Mouse (Mus musculus): ENCODE data around the gene Gnat2. TPM values are rescaled to one million over a fixed set of nuclear protein-coding genes. Genes with fewer than 3 reads are reported as not detected.

Gnat2 gene
- not detected for polyA plus RNA-seq (2017; shearing (Covaris generic))

GRCm38 (mm10) chr3:108092536-108093115, at the start of gene Gnat2:
Gene Gnat2, plus strand, starts transcription at chr3:108092789.

GRCm38 (mm10) chr3:108044394-108045140, 48.0 kb upstream of the Gnat2 start, which contains the start of gene Gstm4:
Gene Gstm4, minus strand, starts transcription at chr3:108044894.

GRCm38 (mm10) chr3:108086470-108086979, 6.1 kb upstream of the Gnat2 start, which contains the start of gene Ampd2:
Gene Ampd2, minus strand, starts transcription at chr3:108086651.

GRCm38 (mm10) chr3:108145534-108146445, 53.2 kb downstream of the Gnat2 start, which contains the start of gene Gnai3:
Gene Gnai3, minus strand, starts transcription at chr3:108146146.

Other genes starting within 250 kb of the Gnat2 start
- gene Eps8l3, start 215.6 kb upstream of the Gnat2 start, polyA plus RNA-seq (2017; shearing (Covaris generic)) = not detected
- gene Gstm5, start 197.0 kb upstream of the Gnat2 start, polyA plus RNA-seq (2017; shearing (Covaris generic)) = not detected
- 0.93 TPM for gene Gstm7, start 161.0 kb upstream of the Gnat2 start, polyA plus RNA-seq (2017; shearing (Covaris generic))
- gene Gstm6, start 149.0 kb upstream of the Gnat2 start, polyA plus RNA-seq (2017; shearing (Covaris generic)) = not detected
- gene Gstm3, start 123.5 kb upstream of the Gnat2 start, polyA plus RNA-seq (2017; shearing (Covaris generic)) = not detected
- gene Gstm2, start 106.3 kb upstream of the Gnat2 start, polyA plus RNA-seq (2017; shearing (Covaris generic)) = not detected
- 3.0 TPM for gene Gstm1, start 74.8 kb upstream of the Gnat2 start, polyA plus RNA-seq (2017; shearing (Covaris generic))
- 9.9 TPM for gene Gstm4, start 47.9 kb upstream of the Gnat2 start, polyA plus RNA-seq (2017; shearing (Covaris generic))
- gene Ampd2, start 6.1 kb upstream of the Gnat2 start, polyA plus RNA-seq (2017; shearing (Covaris generic)) = 47.3 TPM
- 182 TPM for gene Gnai3, start 53.4 kb downstream of the Gnat2 start, polyA plus RNA-seq (2017; shearing (Covaris generic))
- gene Gpr61, start 62.1 kb downstream of the Gnat2 start, polyA plus RNA-seq (2017; shearing (Covaris generic)) = not detected
- gene Amigo1, start 93.5 kb downstream of the Gnat2 start, polyA plus RNA-seq (2017; shearing (Covaris generic)) = 1.1 TPM
- 22.7 TPM for gene Cyb561d1, start 108.4 kb downstream of the Gnat2 start, polyA plus RNA-seq (2017; shearing (Covaris generic))
- gene Atxn7l2, start 118.1 kb downstream of the Gnat2 start, polyA plus RNA-seq (2017; shearing (Covaris generic)) = 15.7 TPM
- gene Sypl2, start 133.9 kb downstream of the Gnat2 start, polyA plus RNA-seq (2017; shearing (Covaris generic)) = not detected
- 124 TPM for gene Psma5, start 164.1 kb downstream of the Gnat2 start, polyA plus RNA-seq (2017; shearing (Covaris generic))
- gene Sort1, start 191.3 kb downstream of the Gnat2 start, polyA plus RNA-seq (2017; shearing (Covaris generic)) = 0.14 TPM

Measured in CD4-positive, CD25-positive, alpha-beta regulatory T cell (primary cell).